Mouse (Mus musculus): ENCODE results near the gene Jmjd7. TPM values are rescaled to one million over a fixed set of nuclear protein-coding genes. Genes with fewer than 3 reads are reported as not detected.

Gene Jmjd7
- total RNA-seq, 1 experiment, result 7.2 TPM

- in situ Hi-C loops (cut with MboI; ENCODE audit: low sequenced_read_pairs in 2 of 2, unreplicated experiment in 2 of 2), result no loop called here
- Histone ChIP-seq H3K9me3 (ENCODE audit: control insufficient read depth, insufficient read depth, low read depth, low read length) (no peaks in the 10 kb centered on the region), H3K4me1 (ENCODE audit: control insufficient read depth in 2 of 2, insufficient read depth in 2 of 2, low read length in 2 of 2, poor library complexity in 1 of 2) (peaks cover 0 to 18% of the 10 kb centered on the region in 2 experiments; a peak in 2 of 4 replicates), H3K4me3 (ENCODE audit: insufficient read depth in 1 of 2, low read depth in 1 of 2, low read length in 2 of 2, poor library complexity in 1 of 2, severe bottlenecking in 1 of 2) (no peak overlapping the region), H3K9ac (ENCODE audit: insufficient read depth, low read depth, low read length, poor library complexity, severe bottlenecking) (no peak overlapping the region), H3K27ac (ENCODE audit: insufficient read depth, low read depth, low read length, poor library complexity, severe bottlenecking) (no peak overlapping the region), H3K36me3 (ENCODE audit: control insufficient read depth, insufficient read depth, low read length, poor library complexity, severe bottlenecking) (peaks cover 1% of the 10 kb centered on the region; the same call in 1 of the 2 replicates)
- no peak for DNase-seq (ENCODE audit: low read depth, low spot score)
- TF ChIP-seq HCFC1 (IDR thresholded peaks at IDR 0.05; ENCODE audit: borderline replicate concordance, insufficient read depth, low read length) (no peak), ZNF384 (IDR thresholded peaks at IDR 0.05; ENCODE audit: low read depth, low read length) (no peak), ZC3H11A (IDR thresholded peaks at IDR 0.05; ENCODE audit: borderline replicate concordance, low read depth, low read length) (no peak), MAFK (IDR thresholded peaks at IDR 0.05; ENCODE audit: insufficient read depth, low read depth, low read length) (no peak), CHD2 (IDR thresholded peaks at IDR 0.05; ENCODE audit: low read depth, low read length) (no peak)
Observed at GRCm38 (mm10) chr2:119997354-119997753, 29.9 kb upstream of the Jmjd7 start.

DNA sequence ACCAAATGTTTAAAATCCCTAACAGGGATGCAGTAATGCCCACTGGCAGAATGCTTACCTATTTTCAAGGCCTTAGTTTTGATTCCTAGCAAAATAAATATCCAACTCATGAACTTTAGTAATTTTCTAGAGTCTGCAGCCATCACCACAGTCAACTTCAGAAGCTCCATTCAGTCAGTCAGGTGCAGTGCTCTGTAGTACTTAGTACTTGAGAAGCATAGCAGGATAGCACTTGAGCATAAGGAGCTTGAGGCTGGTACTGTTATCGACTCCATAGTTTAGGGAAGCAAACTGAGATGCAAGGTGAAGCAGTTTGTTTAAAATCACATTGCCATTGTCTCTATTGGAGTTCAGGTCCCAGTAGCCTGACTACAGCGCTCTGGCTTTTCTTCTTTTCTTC, 27.6 kb upstream of the Jmjd7 start:
- Histone ChIP-seq H3K9ac (ENCODE audit: insufficient read depth, low read depth, low read length, poor library complexity, severe bottlenecking) (no peak overlapping the region), H3K27ac (ENCODE audit: insufficient read depth, low read depth, low read length, poor library complexity, severe bottlenecking) (no peak overlapping the region), H3K36me3 (ENCODE audit: control insufficient read depth, insufficient read depth, low read length, poor library complexity, severe bottlenecking) (no peaks in the 10 kb centered on the region), H3K4me3 (ENCODE audit: insufficient read depth in 1 of 2, low read depth in 1 of 2, low read length in 2 of 2, poor library complexity in 1 of 2, severe bottlenecking in 1 of 2) (no peak overlapping the region), H3K9me3 (ENCODE audit: control insufficient read depth, insufficient read depth, low read depth, low read length) (no peaks in the 10 kb centered on the region), H3K4me1 (ENCODE audit: control insufficient read depth in 2 of 2, insufficient read depth in 2 of 2, low read length in 2 of 2, poor library complexity in 1 of 2) (peaks cover 0 to 16% of the 10 kb centered on the region in 2 experiments; a peak in 2 of 4 replicates)
- TF ChIP-seq HCFC1 (IDR thresholded peaks at IDR 0.05; ENCODE audit: borderline replicate concordance, insufficient read depth, low read length), result no peak
- TF ChIP-seq ZC3H11A (IDR thresholded peaks at IDR 0.05; ENCODE audit: borderline replicate concordance, low read depth, low read length), result no peak
- no peak for TF ChIP-seq ZNF384 (IDR thresholded peaks at IDR 0.05; ENCODE audit: low read depth, low read length)
- no peak for TF ChIP-seq CHD2 (IDR thresholded peaks at IDR 0.05; ENCODE audit: low read depth, low read length)
- no peak for TF ChIP-seq MAFK (IDR thresholded peaks at IDR 0.05; ENCODE audit: insufficient read depth, low read depth, low read length)
- DNase-seq (ENCODE audit: low read depth, low spot score), result no peak
- in situ Hi-C loops (cut with MboI; ENCODE audit: low sequenced_read_pairs in 2 of 2, unreplicated experiment in 2 of 2), result no loop called here

DNA sequence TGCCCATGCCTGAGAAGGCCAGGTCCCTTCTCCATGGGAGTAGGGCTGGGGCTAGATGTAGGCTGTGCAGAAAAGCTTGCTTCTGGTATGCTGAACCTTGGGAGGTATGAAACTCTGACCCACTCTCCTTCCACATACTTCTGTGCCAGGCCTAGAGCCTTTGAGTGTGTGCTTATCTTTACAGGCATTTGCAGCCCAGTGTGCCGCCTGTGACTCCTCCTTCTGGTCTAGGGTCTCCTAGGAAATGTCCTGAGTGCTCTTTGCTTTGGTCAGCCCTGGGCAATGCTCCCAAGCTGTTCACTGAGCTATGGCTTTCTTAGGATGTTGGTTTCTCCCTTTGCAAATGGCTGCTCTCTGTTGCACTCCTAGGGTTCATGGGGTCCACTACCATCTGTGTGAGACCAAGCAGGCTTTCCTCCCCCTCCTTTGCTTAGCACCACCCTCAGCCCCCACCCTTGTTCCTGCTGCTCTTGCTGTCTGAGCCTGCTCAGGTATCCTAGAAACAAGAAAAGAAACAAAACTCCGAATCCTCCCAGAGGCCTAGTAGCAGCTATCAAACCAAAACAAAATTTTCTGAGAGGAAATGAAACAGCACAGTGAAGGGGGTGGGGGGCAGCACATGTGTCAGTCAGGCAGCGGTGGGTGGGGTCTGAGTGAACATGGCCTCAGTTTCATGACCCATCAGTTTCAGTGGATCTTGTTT, 26.2 kb upstream of the Jmjd7 start:
- peaks cover 0 to 16% of the 10 kb centered on the region in 2 experiments; a peak in 2 of 4 replicates for H3K4me1 ChIP-seq (ENCODE audit: control insufficient read depth in 2 of 2, insufficient read depth in 2 of 2, low read length in 2 of 2, poor library complexity in 1 of 2)
- H3K36me3 ChIP-seq (ENCODE audit: control insufficient read depth, insufficient read depth, low read length, poor library complexity, severe bottlenecking), result no peaks in the 10 kb centered on the region
- TF ChIP-seq ZNF384 (IDR thresholded peaks at IDR 0.05; ENCODE audit: low read depth, low read length) (no peak), CHD2 (IDR thresholded peaks at IDR 0.05; ENCODE audit: low read depth, low read length) (no peak), MAFK (IDR thresholded peaks at IDR 0.05; ENCODE audit: insufficient read depth, low read depth, low read length) (no peak), ZC3H11A (IDR thresholded peaks at IDR 0.05; ENCODE audit: borderline replicate concordance, low read depth, low read length) (no peak), HCFC1 (IDR thresholded peaks at IDR 0.05; ENCODE audit: borderline replicate concordance, insufficient read depth, low read length) (no peak)
- H3K9me3 ChIP-seq (ENCODE audit: control insufficient read depth, insufficient read depth, low read depth, low read length), result no peaks in the 10 kb centered on the region
- DNase-seq (ENCODE audit: low read depth, low spot score), result no peak
- H3K27ac ChIP-seq (ENCODE audit: insufficient read depth, low read depth, low read length, poor library complexity, severe bottlenecking), result no peak overlapping the region
- H3K4me3 ChIP-seq (ENCODE audit: insufficient read depth in 1 of 2, low read depth in 1 of 2, low read length in 2 of 2, poor library complexity in 1 of 2, severe bottlenecking in 1 of 2), result no peak overlapping the region
- in situ Hi-C loops (cut with MboI; ENCODE audit: low sequenced_read_pairs in 2 of 2, unreplicated experiment in 2 of 2), result no loop called here
- no peak overlapping the region for H3K9ac ChIP-seq (ENCODE audit: insufficient read depth, low read depth, low read length, poor library complexity, severe bottlenecking)

DNA sequence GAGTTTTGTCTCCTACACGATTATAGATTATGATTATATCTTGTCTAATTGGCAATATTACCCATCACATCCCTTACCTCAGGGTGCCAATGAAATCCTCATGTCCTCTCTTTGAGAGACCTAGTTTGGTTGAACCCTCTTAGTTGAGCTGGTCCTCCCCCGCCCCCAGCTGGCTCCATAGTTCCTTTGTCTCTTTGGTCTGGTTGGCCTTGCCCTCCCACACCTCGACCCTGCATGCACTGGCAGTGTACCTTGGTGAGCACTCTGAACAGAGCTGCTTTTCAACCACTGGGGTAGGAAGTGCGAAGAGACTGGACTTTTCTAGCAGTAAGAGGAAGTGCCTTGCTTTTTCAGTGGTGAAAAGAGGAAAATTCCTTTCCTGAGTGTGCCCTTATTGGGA, 25.3 kb upstream of the Jmjd7 start:
- Histone ChIP-seq H3K9me3 (ENCODE audit: control insufficient read depth, insufficient read depth, low read depth, low read length) (no peaks in the 10 kb centered on the region), H3K27ac (ENCODE audit: insufficient read depth, low read depth, low read length, poor library complexity, severe bottlenecking) (no peak overlapping the region), H3K36me3 (ENCODE audit: control insufficient read depth, insufficient read depth, low read length, poor library complexity, severe bottlenecking) (no peaks in the 10 kb centered on the region), H3K4me3 (ENCODE audit: insufficient read depth in 1 of 2, low read depth in 1 of 2, low read length in 2 of 2, poor library complexity in 1 of 2, severe bottlenecking in 1 of 2) (no peak overlapping the region), H3K4me1 (ENCODE audit: control insufficient read depth in 2 of 2, insufficient read depth in 2 of 2, low read length in 2 of 2, poor library complexity in 1 of 2) (peaks cover 0 to 16% of the 10 kb centered on the region in 2 experiments; a peak in 2 of 4 replicates), H3K9ac (ENCODE audit: insufficient read depth, low read depth, low read length, poor library complexity, severe bottlenecking) (no peak overlapping the region)
- in situ Hi-C loops (cut with MboI; ENCODE audit: low sequenced_read_pairs in 2 of 2, unreplicated experiment in 2 of 2), result no loop called here
- TF ChIP-seq ZNF384 (IDR thresholded peaks at IDR 0.05; ENCODE audit: low read depth, low read length) (no peak), MAFK (IDR thresholded peaks at IDR 0.05; ENCODE audit: insufficient read depth, low read depth, low read length) (no peak), HCFC1 (IDR thresholded peaks at IDR 0.05; ENCODE audit: borderline replicate concordance, insufficient read depth, low read length) (no peak), ZC3H11A (IDR thresholded peaks at IDR 0.05; ENCODE audit: borderline replicate concordance, low read depth, low read length) (no peak), CHD2 (IDR thresholded peaks at IDR 0.05; ENCODE audit: low read depth, low read length) (no peak)
- no peak for DNase-seq (ENCODE audit: low read depth, low spot score)

Measured in ES-E14 (cell line).